Mouse (Mus musculus) embryonic facial prominence, embryonic 15.5 days (tissue): ENCODE results near the gene Fancm. TPM values are rescaled to one million over a fixed set of nuclear protein-coding genes. Genes with fewer than 3 reads are reported as not detected.

Experiments
- ATAC-seq: fragments of 200-750 bp; cut with Nextera tagmentation; 2 replicates; pipeline ENCODE4 v1.8.0; 2017; ENCODE audit warnings: low read depth, moderate TSS enrichment; ENCODE audit not compliant: insufficient number of reproducible peaks, low FRiP score, low TSS enrichment
- H3K27ac ChIP-seq: fragments of 300-500 bp; sonication (generic); replicated peaks from 2 replicates; pipeline ENCODE4 v1.5.1; 2015; ENCODE audit warnings: mild to moderate bottlenecking, inconsistent platforms
- H3K27me3 ChIP-seq: fragments of 300-500 bp; sonication (generic); 2 replicates; pipeline ENCODE4 v1.6.1; 2015; ENCODE audit warnings: inconsistent platforms
- H3K36me3 ChIP-seq: fragments of 300-500 bp; sonication (generic); 2 replicates; pipeline ENCODE4 v1.6.1; 2015; ENCODE audit warnings: mild to moderate bottlenecking, inconsistent platforms
- H3K4me1 ChIP-seq: fragments of 300-500 bp; sonication (generic); 2 replicates; pipeline ENCODE4 v1.6.1; 2015; ENCODE audit warnings: inconsistent platforms
- H3K4me2 ChIP-seq: fragments of 300-500 bp; sonication (generic); replicated peaks from 2 replicates; pipeline ENCODE4 v1.6.1; 2015; ENCODE audit warnings: mild to moderate bottlenecking, inconsistent platforms
- H3K4me3 ChIP-seq: fragments of 300-500 bp; sonication (generic); replicated peaks from 2 replicates; pipeline ENCODE4 v1.5.1; 2015; ENCODE audit warnings: mild to moderate bottlenecking, inconsistent platforms
- H3K9ac ChIP-seq: fragments of 300-500 bp; sonication (generic); 2 replicates; pipeline ENCODE4 v1.6.1; 2015; ENCODE audit warnings: inconsistent platforms
- H3K9me3 ChIP-seq: fragments of 300-500 bp; sonication (generic); replicated peaks from 2 replicates; pipeline ENCODE4 v1.6.1; 2016; ENCODE audit warnings: inconsistent platforms
- WGBS: fragments of 180-500 bp; shearing (Covaris S2); methylation state at CpG from one replicate; pipeline ENCODE4 v1.1.7; 2015; 5-methylcytosine and 5-hydroxymethylcytosine counted together
- polyA plus RNA-seq: library from polyadenylated mRNA; unstranded; fragments of >200 nt; fragmentation: Nextera tagmentation; extraction: Ambion mirVana; gene quantifications from 2 replicates; pipeline ENCODE4 v1.2.1, GENCODE M21; 2015

Fancm gene
- 5.9 and 7.7 TPM in 2 replicates for polyA plus RNA-seq

DNA sequence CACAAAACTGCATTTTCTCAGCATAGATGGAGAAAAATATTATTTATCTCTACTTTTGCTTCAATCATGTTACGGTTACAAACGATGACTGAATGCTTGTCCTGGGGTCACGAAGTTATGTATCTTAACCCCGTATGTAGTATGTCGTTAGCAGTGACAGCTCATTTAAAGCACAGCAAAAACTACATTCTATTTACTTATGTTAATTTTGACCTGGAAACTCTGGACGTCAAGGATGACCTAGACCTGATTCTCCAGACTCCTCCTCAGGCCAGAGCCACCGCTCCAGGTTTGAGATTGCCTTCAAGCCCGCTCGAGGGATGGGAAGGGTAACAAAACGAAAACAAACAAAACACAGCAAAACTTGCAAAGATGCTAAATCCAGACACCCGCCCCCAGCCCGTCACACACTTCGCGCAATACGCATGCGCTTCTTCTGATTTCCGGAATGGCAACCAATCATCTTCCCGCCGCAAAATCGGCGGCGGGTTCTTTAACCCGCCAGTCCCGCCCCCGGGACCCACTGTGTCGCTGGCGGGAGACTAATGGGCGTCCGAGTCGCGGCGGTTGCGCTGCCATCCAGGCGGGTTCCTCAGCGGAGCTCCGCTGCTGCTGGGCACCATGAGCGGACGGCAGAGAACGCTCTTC, at the start of gene Fancm:
Fancm (plus strand) TSS at position 519 of the 648 bp plus-strand sequence.
- WGBS = 1% methylated on average over 39 of the region's 39 CpGs
- H3K4me3 ChIP-seq = peak within 1 kb of the TSS; percentile 69
- peak; percentile 45 for ATAC-seq

GRCm38 (mm10) chr12:65035839-65036189, 39.6 kb upstream of the Fancm start:
- H3K4me3 ChIP-seq = peak overlapping the region; percentile 94
- no peak overlapping the region for H3K27ac ChIP-seq
- H3K4me2 ChIP-seq = peak overlapping the region; percentile 65
- no peaks in the 10 kb centered on the region for H3K36me3 ChIP-seq
- no peaks in the 10 kb centered on the region for H3K27me3 ChIP-seq
- peaks cover 20% of the 10 kb centered on the region for H3K4me1 ChIP-seq
- H3K9me3 ChIP-seq = no peaks in the 10 kb centered on the region
- WGBS = 46% methylated on average over 8 of the region's 8 CpGs
- no peak overlapping the region for H3K9ac ChIP-seq
- ATAC-seq = no peak

More for the DNA sequence above, at the start of gene Fancm:
- H3K9me3 ChIP-seq = no peaks in the 10 kb centered on the region
- no peaks in the 10 kb centered on the region for H3K27me3 ChIP-seq
- H3K4me2 ChIP-seq = peak within 1 kb of the TSS; percentile 78
- peak within 1 kb of the TSS; percentile 92 for H3K27ac ChIP-seq
- peaks cover 21% of the 10 kb centered on the region for H3K4me1 ChIP-seq
- peak within 1 kb of the TSS; percentile 62 for H3K9ac ChIP-seq
- 0 out of 2 replicates have a peak, but pooled peaks cover 2% of the 10 kb centered on the region for H3K36me3 ChIP-seq

GRCm38 (mm10) chr12:65036190-65036870, 39.1 kb upstream of the Fancm start, which contains the start of gene Prpf39:
Prpf39 (plus strand) TSS chr12:65036333.
- Histone ChIP-seq H3K36me3 (no peaks in the 10 kb centered on the region), H3K9ac (peak within 1 kb of the TSS; percentile 97), H3K27ac (peak within 1 kb of the TSS; percentile 87), H3K9me3 (no peaks in the 10 kb centered on the region), H3K4me2 (peak within 1 kb of the TSS; percentile 65), H3K4me1 (peaks cover 20% of the 10 kb centered on the region), H3K4me3 (peak within 1 kb of the TSS; percentile 94), H3K27me3 (no peaks in the 10 kb centered on the region)
- WGBS = under 1% methylated on average over 64 of the region's 65 CpGs
- peak; percentile 92 for ATAC-seq

DNA sequence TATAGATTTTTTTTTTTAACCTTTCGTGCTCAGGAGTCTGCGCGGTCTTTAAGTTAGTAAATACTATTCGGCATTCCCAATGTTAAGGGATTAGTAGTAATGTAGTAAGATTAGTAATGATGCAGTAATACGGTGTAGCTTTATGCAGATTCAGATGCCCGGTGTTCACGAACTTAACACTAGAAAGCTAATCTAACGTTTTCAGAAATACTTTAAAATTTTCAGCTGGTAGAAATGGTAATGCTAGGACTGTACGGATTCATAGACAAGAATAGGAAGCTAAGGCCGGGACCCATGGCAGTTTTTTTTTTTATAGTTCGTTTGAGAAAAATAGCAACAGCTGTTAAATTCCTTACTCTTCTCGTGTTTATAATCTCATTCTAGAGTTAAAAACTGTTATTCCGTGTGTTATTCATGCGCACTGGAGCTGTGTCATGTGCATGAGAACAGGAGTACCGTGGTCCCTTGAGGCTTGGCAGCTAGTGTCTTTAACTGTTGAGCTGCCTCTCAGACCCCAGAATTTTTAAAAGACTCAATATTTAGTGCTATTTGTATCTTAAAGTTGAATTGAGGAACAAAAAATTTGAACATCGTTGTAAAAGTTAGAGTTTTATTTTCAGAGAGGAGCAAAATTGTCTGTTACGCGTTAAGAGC, 38.4 kb upstream of the Fancm start:
- 12% methylated on average over 18 of the region's 18 CpGs for WGBS

DNA sequence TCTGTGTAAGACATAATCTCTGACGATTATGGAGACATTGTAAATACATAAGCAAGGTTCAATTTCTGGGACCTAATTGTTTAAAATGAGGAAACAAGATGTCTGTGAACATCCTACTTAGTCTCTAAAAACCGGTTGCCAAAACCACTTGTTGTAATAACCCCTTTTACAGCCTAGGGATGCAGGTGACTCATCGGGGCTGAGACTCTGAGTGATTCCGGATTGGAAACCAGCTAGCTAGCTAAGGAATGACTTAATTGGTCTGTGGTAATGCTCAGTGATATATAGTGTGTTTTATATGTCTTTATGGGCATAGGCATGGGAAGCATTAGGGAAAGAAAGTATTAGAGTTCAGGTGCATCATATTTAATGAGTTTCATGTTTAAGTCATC, 37.9 kb upstream of the Fancm start:
- 27% methylated on average over 4 of the region's 4 CpGs for WGBS
- ATAC-seq = no peak
- H3K4me3 ChIP-seq = peak overlapping the region; percentile 94

More for the DNA sequence above, 38.4 kb upstream of the Fancm start:
- Histone ChIP-seq H3K27me3 (no peaks in the 10 kb centered on the region), H3K4me1 (peaks cover 20% of the 10 kb centered on the region), H3K27ac (0 out of 2 replicates have a peak overlapping the region, but pooled peaks have one; percentile 87), H3K4me2 (peak overlapping the region; percentile 65), H3K9me3 (no peaks in the 10 kb centered on the region), H3K4me3 (peak overlapping the region; percentile 94), H3K36me3 (no peaks in the 10 kb centered on the region), H3K9ac (peak overlapping the region; percentile 97; the same call in 1 of the 2 replicates)
- no peak for ATAC-seq

GRCm38 (mm10) chr12:65048799-65049198, 26.6 kb upstream of the Fancm start:
- H3K4me3 ChIP-seq = no peak overlapping the region
- H3K9me3 ChIP-seq = no peaks in the 10 kb centered on the region
- no peak overlapping the region for H3K4me2 ChIP-seq
- ATAC-seq = no peak
- H3K9ac ChIP-seq = no peak overlapping the region
- H3K27me3 ChIP-seq = no peaks in the 10 kb centered on the region
- H3K36me3 ChIP-seq = peaks cover 29% of the 10 kb centered on the region
- no peak overlapping the region for H3K27ac ChIP-seq
- H3K4me1 ChIP-seq = no peaks in the 10 kb centered on the region

More for the DNA sequence above, 37.9 kb upstream of the Fancm start:
- no peaks in the 10 kb centered on the region for H3K27me3 ChIP-seq
- no peak overlapping the region for H3K27ac ChIP-seq
- peaks cover 20% of the 10 kb centered on the region for H3K4me1 ChIP-seq
- no peaks in the 10 kb centered on the region for H3K36me3 ChIP-seq
- H3K9me3 ChIP-seq = no peaks in the 10 kb centered on the region
- no peak overlapping the region for H3K9ac ChIP-seq
- peak overlapping the region; percentile 65 for H3K4me2 ChIP-seq

- Histone ChIP-seq H3K27ac (no peak overlapping the region), H3K9ac (no peak overlapping the region), H3K36me3 (peaks cover 47% of the 10 kb centered on the region), H3K9me3 (no peaks in the 10 kb centered on the region), H3K4me2 (no peak overlapping the region), H3K4me1 (no peaks in the 10 kb centered on the region), H3K27me3 (no peaks in the 10 kb centered on the region), H3K4me3 (no peak overlapping the region)
- no peak for ATAC-seq
- 68% methylated on average over 2 of the region's 2 CpGs for WGBS
Observed at GRCm38 (mm10) chr12:65058203-65058602, 17.2 kb upstream of the Fancm start.

DNA sequence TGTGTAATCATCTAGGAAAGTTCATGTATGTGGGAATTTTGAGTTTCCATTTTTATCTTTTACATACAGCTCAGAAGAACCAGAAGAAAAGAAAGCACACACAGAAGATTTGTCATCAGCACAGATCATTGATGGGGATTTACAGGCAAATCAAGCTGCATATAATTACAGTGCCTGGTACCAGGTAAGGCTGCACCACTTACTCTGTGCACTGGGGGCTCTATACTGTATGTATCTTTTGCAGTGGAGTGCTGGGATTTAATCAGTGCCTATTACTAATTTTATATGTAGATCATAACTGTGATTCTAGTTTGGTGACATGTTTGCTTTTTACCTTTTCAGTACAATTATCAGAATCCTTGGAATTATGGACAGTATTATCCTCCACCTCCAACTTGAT, 14.3 kb upstream of the Fancm start:
- Histone ChIP-seq H3K4me2 (no peak overlapping the region), H3K36me3 (peaks cover 53% of the 10 kb centered on the region), H3K4me1 (no peaks in the 10 kb centered on the region), H3K27ac (no peak overlapping the region), H3K9ac (no peak overlapping the region), H3K27me3 (no peaks in the 10 kb centered on the region), H3K4me3 (no peak overlapping the region), H3K9me3 (no peaks in the 10 kb centered on the region)
- ATAC-seq = no peak

- H3K9ac ChIP-seq = no peak overlapping the region
- H3K9me3 ChIP-seq = no peaks in the 10 kb centered on the region
- no peaks in the 10 kb centered on the region for H3K27me3 ChIP-seq
- H3K36me3 ChIP-seq = peaks cover 53% of the 10 kb centered on the region
- no peak for ATAC-seq
- no peak overlapping the region for H3K27ac ChIP-seq
- no peaks in the 10 kb centered on the region for H3K4me1 ChIP-seq
- H3K4me2 ChIP-seq = no peak overlapping the region
- no peak overlapping the region for H3K4me3 ChIP-seq
- WGBS = 68% methylated on average over 2 of the region's 2 CpGs
Observed at GRCm38 (mm10) chr12:65065241-65065640, 10.2 kb upstream of the Fancm start.

- Histone ChIP-seq H3K4me2 (no peak overlapping the region), H3K27me3 (no peaks in the 10 kb centered on the region), H3K4me3 (no peak overlapping the region), H3K27ac (no peak overlapping the region), H3K36me3 (peaks cover 44% of the 10 kb centered on the region), H3K9me3 (no peaks in the 10 kb centered on the region), H3K9ac (no peak overlapping the region), H3K4me1 (no peaks in the 10 kb centered on the region)
- 57% methylated on average over 3 of the region's 3 CpGs for WGBS
- no peak for ATAC-seq
Observed at GRCm38 (mm10) chr12:65066234-65066633, 9.2 kb upstream of the Fancm start.

- H3K4me3 ChIP-seq = no peak overlapping the region
Observed at GRCm38 (mm10) chr12:65068409-65068808, 7.0 kb upstream of the Fancm start.

More at GRCm38 (mm10) chr12:65068409-65068808, 7.0 kb upstream of the Fancm start:
- peaks cover 31% of the 10 kb centered on the region for H3K36me3 ChIP-seq
- no peak overlapping the region for H3K27ac ChIP-seq
- H3K9me3 ChIP-seq = no peaks in the 10 kb centered on the region
- WGBS = 55% methylated on average over 4 of the region's 4 CpGs
- H3K4me1 ChIP-seq = no peaks in the 10 kb centered on the region
- ATAC-seq = no peak
- no peaks in the 10 kb centered on the region for H3K27me3 ChIP-seq
- H3K4me2 ChIP-seq = no peak overlapping the region
- H3K9ac ChIP-seq = no peak overlapping the region
